Mouse (Mus musculus): Measurements from ENCODE around the gene Ppp2r5c. TPM values are rescaled to one million over a fixed set of nuclear protein-coding genes. Genes with fewer than 3 reads are reported as not detected.

Ppp2r5c gene
- total RNA-seq, 2 experiments from 2014 or later, result 57.9 to 80.9 TPM

DNA sequence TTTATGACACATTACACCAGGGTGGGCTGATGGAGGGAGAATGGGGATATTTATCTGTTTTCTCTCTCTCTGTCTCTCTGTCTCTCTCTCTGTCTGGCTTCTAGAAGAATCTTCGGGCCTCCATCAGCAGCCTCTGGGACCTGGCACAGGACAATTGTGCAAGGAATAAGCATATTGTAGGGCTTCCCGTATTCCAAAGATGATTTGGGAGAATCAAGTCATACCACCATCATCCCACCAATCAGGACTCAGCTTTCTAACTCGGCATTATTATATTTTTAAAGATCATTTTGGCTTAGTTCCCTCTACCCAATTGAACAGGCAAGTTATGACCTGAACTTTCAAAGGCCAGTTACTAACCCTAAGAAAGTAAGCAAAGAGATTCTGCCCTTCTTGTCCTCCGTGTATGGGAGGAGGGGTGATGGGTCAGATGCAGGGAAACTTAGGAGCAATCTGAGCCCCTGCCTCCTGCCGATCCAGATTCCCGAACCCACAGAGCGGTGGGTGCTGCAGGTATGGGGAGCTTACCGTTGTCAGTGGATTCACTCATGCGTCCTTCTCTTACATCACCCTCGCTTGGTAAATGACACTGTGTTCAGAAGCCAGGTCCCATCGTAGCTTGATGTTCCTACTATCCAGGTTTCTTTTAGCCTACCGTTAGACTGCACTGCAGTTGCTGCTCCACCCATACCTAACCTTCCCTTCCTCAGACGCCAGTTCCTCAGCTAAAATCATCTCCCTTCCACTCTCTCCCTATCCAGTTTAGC lies 153.5 kb downstream of the Ppp2r5c start:
- Histone ChIP-seq H3K4me3 (peak overlapping the region; percentile 100), H3K27ac (peak overlapping the region; percentile 98; the same call in 1 of the 2 replicates)
- no peak for TF ChIP-seq CTCF (IDR thresholded peaks at IDR 0.05)
- no peak for DNase-seq
- intact Hi-C loops (cut with DNase I), result loop anchor here (2.0 to 5.0 kb wide), 2 partner anchors 96 to 137 kb away; partner anchors contain the start of gene Wdr20

DNA sequence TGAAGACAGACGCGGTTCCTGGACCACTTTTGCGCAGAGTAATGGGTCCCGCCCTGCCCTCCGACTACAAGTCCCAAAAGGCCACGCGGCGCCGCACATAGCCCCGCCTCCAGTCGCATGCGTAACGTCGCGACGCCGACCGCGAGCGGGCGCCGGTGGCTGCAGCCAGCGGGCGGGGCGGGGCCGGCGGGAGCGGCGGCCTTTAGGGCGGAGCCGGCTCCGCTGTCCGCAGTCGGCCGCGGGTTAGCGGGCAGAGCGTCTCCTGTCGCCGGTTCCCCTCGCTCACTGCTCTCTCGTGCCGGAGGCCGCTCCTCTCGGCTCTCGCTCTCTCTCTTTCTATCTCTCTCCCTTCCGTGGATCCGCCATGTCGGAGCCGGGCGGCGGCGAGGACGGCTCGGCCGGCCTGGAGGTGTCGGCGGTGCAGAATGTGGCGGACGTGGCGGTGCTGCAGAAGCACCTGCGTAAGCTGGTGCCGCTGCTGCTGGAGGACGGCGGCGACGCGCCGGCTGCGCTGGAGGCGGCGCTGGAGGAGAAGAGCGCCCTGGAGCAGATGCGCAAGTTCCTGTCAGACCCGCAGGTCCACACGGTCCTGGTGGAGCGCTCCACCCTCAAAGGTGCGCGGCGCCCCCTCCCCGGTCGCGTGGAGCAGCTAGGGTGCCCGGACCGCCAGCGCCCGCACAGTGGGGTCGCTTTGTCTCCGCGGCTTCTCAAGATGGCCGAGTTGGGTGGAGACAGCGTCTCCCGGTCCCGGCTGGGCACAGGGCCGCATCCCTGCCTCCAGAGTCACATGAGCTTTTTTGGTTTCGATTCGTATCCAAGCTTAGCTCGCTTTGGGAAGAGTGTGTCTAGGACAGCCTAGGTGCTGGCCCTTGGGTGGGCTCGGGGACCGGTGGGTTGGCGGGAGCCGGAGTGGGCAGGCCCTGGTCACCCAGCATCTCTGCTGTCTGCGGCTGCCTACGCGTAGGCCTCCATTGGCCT lies 154.6 kb downstream of the Ppp2r5c start, which contains the start of gene Dync1h1:
TSS of gene Dync1h1 (plus strand) at position 212 of the 978 bp plus-strand sequence.
- intact Hi-C loops (cut with DNase I), result loop anchor here (1.0 to 5.0 kb wide), 3 partner anchors 10 to 136 kb away; partner anchors contain the start of gene Wdr20
- Histone ChIP-seq H3K27ac (peak within 1 kb of the TSS; percentile 98), H3K4me3 (peak within 1 kb of the TSS; percentile 100)
- TF ChIP-seq CTCF (IDR thresholded peaks at IDR 0.05), result no peak
- DNase-seq, result peak; percentile 96

DNA sequence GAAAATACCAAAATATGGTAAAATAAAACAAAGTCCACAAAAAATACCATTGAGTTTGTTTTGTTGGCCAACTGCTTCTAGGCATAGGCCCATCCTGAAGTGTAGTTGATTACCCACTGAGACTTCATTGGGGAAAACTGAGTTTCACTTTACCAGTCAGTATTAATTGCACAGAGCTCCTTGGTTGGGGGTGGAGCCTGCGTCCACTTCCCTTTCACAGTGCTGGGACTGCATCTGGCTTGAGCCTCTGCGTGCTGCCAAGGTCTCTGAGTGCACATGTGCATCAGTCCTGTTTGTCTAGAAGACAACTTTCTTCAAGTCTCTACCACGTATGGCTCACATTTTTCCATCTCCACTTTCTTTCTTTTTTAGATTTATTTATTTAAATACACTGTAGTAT lies 159.2 kb downstream of the Ppp2r5c start:
- peak; percentile 37 for DNase-seq
- no peak overlapping the region for H3K27ac ChIP-seq
- no peak overlapping the region for H3K4me3 ChIP-seq
- intact Hi-C loops (cut with DNase I), result no loop called here
- TF ChIP-seq CTCF (IDR thresholded peaks at IDR 0.05), result no peak

DNA sequence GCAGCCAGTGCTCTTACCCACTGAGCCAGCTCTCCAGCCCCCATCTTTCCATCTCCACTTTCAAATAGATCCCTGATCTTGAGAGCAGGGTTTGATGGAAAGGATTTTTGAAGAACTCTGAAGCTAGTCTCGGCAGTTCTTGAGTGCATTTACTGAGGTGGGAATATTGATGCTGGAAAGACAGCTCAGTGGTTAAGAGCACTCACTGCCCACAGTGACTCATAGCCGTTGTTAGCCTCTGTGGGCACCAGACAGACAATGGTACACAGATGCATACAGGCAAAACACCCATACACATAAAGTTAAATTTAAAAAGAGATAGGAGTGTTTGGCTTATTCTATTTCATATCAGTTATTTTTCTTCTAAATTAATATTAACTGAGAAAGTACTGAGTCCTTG lies 159.8 kb downstream of the Ppp2r5c start:
- H3K4me3 ChIP-seq, result no peak overlapping the region
- H3K27ac ChIP-seq, result no peak overlapping the region
- intact Hi-C loops (cut with DNase I), result no loop called here
- DNase-seq, result no peak
- TF ChIP-seq CTCF (IDR thresholded peaks at IDR 0.05), result no peak

DNA sequence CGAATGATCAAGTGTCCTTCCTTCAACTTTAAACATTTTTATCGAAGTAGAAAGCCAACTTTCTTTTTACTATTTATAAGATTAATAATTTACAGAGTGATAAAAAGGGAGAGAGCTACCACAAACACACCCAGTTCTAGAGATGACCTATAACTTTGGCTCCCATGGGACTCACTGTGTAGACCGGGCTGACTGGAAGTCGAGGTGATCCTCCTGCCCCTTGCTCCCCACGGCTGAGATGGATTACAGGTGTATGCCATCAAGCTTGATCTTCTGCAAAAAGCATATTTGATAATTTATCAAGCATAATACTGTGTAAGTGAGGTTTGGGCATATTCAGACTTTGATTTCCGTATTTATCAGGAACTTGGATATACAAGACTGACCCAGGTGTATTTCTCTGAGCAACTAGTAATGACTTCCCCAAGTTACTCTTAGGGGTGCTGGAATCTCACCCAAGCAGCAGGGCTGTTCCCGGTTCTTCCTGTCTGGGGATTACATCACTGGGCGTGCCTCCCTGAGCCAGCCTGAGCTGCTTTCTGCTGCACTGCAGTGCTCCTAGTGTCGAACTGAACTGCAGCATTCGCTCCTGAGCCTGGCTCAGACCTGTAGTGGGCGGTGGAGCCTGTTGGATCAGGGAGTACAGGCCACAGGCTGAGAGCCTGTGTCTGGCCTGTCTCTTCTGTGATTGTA lies 161.7 kb downstream of the Ppp2r5c start:
- H3K4me3 ChIP-seq, result no peak overlapping the region; the same call in 1 of the 2 replicates
- intact Hi-C loops (cut with DNase I), result no loop called here
- H3K27ac ChIP-seq, result peak overlapping the region; percentile 53
- DNase-seq, result peak; percentile 80
- TF ChIP-seq CTCF (IDR thresholded peaks at IDR 0.05), result peak; percentile 57

DNA sequence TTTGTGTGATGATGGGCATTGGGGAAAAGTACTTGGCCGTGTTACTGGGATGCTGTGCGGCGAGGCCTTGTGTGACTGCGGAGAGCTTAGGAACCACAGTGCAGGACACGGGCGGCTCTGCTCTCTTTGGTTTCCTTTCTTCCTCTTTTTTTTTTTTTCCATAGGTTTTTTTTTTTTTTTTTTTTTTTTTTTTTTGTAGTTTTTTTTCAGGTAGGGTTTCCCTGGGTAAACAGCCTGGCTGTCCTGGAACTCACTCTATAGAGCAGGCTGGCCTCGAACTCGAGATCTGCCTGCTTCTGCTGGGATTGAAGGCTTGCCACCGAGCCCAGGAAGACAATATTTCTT lies 162.2 kb downstream of the Ppp2r5c start:
- intact Hi-C loops (cut with DNase I), result no loop called here
- no peak for TF ChIP-seq CTCF (IDR thresholded peaks at IDR 0.05)
- H3K4me3 ChIP-seq, result no peak overlapping the region; the same call in 1 of the 2 replicates
- DNase-seq, result no peak
- H3K27ac ChIP-seq, result peak overlapping the region; percentile 53

DNA sequence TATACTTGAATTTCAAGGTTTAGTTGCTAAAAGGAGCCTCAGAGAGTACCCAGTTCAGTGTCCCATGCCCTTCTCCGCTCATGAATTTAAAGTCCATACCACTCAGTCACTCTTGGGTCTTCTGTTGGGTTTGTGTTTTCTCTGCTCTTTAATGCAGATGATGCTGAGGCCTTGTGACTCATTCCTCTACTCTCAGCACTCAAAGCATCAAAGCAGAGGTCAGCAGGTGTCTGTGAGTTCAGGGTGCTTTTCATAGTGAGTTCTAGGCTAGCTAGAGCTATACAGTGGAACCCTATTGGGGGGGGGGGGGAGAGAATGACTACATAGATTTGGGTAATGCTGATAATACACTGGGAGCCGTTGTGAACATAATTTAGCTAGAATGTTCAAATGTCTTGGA lies 163.8 kb downstream of the Ppp2r5c start:
- no peak overlapping the region for H3K4me3 ChIP-seq
- no peak for DNase-seq
- intact Hi-C loops (cut with DNase I), result no loop called here
- H3K27ac ChIP-seq, result no peak overlapping the region
- no peak for TF ChIP-seq CTCF (IDR thresholded peaks at IDR 0.05)

DNA sequence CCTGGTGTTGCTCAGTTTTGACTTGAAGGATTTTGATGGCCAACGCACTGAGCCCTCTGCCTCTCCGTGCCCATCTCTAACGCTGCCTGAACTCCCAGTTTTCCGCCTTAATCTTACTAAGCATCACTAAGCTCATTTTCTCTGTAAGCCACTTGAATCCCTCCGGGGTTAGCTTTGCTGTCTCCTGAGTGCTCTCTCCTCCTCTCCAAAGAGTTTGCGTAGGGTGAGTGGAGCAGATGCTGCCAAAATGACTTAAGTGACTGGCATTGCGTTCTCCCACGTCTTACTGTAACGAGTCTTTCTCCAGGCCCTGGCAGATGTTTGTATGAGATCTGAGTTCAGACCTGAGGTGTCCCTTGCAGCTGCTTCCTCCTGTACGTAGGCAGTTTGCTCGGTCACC lies 183.1 kb downstream of the Ppp2r5c start:
- DNase-seq, result no peak
- intact Hi-C loops (cut with DNase I), result no loop called here
- Histone ChIP-seq H3K27ac (no peak overlapping the region), H3K4me3 (no peak overlapping the region)
- TF ChIP-seq CTCF (IDR thresholded peaks at IDR 0.05), result no peak

Other genes with a start within 250 kb of the Ppp2r5c start
- under 1 TPM in 1 of 2 experiments, not detected in 1; 0.43 TPM for gene Dio3, start 168.1 kb upstream of the Ppp2r5c start, total RNA-seq (2021)
- gene Dync1h1, start 154.3 kb downstream of the Ppp2r5c start, total RNA-seq (2021), result 10 to 100 TPM; 68.6 to 72.5 TPM
- gene 1700001K19Rik, start 235.5 kb downstream of the Ppp2r5c start, total RNA-seq (2021), result not detected

Measured in gastrocnemius, adult 2 months (tissue).